Mouse (Mus musculus): ENCODE data around the gene Gm10273. TPM values are rescaled to one million over a fixed set of nuclear protein-coding genes. Genes with fewer than 3 reads are reported as not detected.

Gene Gm10273
- polyA plus RNA-seq, 1 experiment from 2014 or later = 12.1 TPM

GRCm38 (mm10) chr10:59430701-59431218 lies 35.3 kb downstream of the Gm10273 start:
- ATAC-seq (ENCODE audit: low read depth) (peak; percentile 72), DNase-seq (peak; percentile 18)
- no peak overlapping the region for H3K9ac ChIP-seq
- no peak overlapping the region for H3K27ac ChIP-seq
- H3K36me3 ChIP-seq = no peaks in the 10 kb centered on the region
- no peaks in the 10 kb centered on the region for H3K9me3 ChIP-seq (replicated peaks)
- H3K4me2 ChIP-seq = no peak overlapping the region
- no peak overlapping the region for H3K4me3 ChIP-seq (replicated peaks)
- H3K4me1 ChIP-seq (replicated peaks) = peaks cover 10% of the 10 kb centered on the region
- no peaks in the 10 kb centered on the region for H3K27me3 ChIP-seq
- 6% methylated on average over 6 of the region's 6 CpGs for WGBS (ENCODE audit: insufficient replicate concordance)

GRCm38 (mm10) chr10:59435746-59436145 lies 40.3 kb downstream of the Gm10273 start:
- H3K9me3 ChIP-seq (replicated peaks) = no peaks in the 10 kb centered on the region
- no peak overlapping the region for H3K4me2 ChIP-seq
- H3K27me3 ChIP-seq = no peaks in the 10 kb centered on the region
- H3K36me3 ChIP-seq = no peaks in the 10 kb centered on the region
- no peak overlapping the region for H3K27ac ChIP-seq
- H3K4me3 ChIP-seq (replicated peaks) = no peak overlapping the region
- 84% methylated on average over 18 of the region's 18 CpGs for WGBS (ENCODE audit: insufficient replicate concordance)
- H3K9ac ChIP-seq = no peak overlapping the region
- ATAC-seq (ENCODE audit: low read depth) (no peak), DNase-seq (no peak)
- peaks cover 8% of the 10 kb centered on the region for H3K4me1 ChIP-seq (replicated peaks)

GRCm38 (mm10) chr10:59438651-59439050 lies 43.2 kb downstream of the Gm10273 start:
- ATAC-seq (ENCODE audit: low read depth) (no peak), DNase-seq (no peak)
- Histone ChIP-seq H3K27me3 (no peaks in the 10 kb centered on the region), H3K9ac (no peak overlapping the region), H3K36me3 (no peaks in the 10 kb centered on the region), H3K4me1 (replicated peaks) (peaks cover 9% of the 10 kb centered on the region; the same call in 1 of the 2 replicates), H3K27ac (no peak overlapping the region), H3K4me3 (replicated peaks) (no peak overlapping the region), H3K9me3 (replicated peaks) (no peaks in the 10 kb centered on the region), H3K4me2 (no peak overlapping the region)
- WGBS (ENCODE audit: insufficient replicate concordance) = 82% methylated on average over 12 of the region's 12 CpGs

- Histone ChIP-seq H3K27ac (no peak overlapping the region), H3K4me3 (replicated peaks) (no peak overlapping the region), H3K36me3 (no peaks in the 10 kb centered on the region), H3K4me2 (no peak overlapping the region), H3K4me1 (replicated peaks) (peaks cover 18% of the 10 kb centered on the region), H3K9ac (no peak overlapping the region), H3K9me3 (replicated peaks) (no peaks in the 10 kb centered on the region), H3K27me3 (no peaks in the 10 kb centered on the region)
- WGBS (ENCODE audit: insufficient replicate concordance) = 50% methylated on average over 5 of the region's 5 CpGs
- no peak for ATAC-seq (ENCODE audit: low read depth)
- no peak for DNase-seq
Measured at GRCm38 (mm10) chr10:59439508-59439931, 44.1 kb downstream of the Gm10273 start.

GRCm38 (mm10) chr10:59440177-59440576 lies 44.7 kb downstream of the Gm10273 start:
- H3K27ac ChIP-seq = no peak overlapping the region; the same call in 1 of the 2 replicates
- ATAC-seq (ENCODE audit: low read depth) = no peak
- H3K9me3 ChIP-seq (replicated peaks) = no peaks in the 10 kb centered on the region
- DNase-seq = no peak
- H3K36me3 ChIP-seq = no peaks in the 10 kb centered on the region
- H3K9ac ChIP-seq = no peak overlapping the region
- H3K4me3 ChIP-seq (replicated peaks) = peak overlapping the region; percentile 19
- 34% methylated on average over 6 of the region's 6 CpGs for WGBS (ENCODE audit: insufficient replicate concordance)
- H3K4me1 ChIP-seq (replicated peaks) = peaks cover 23% of the 10 kb centered on the region
- no peaks in the 10 kb centered on the region for H3K27me3 ChIP-seq
- no peak overlapping the region for H3K4me2 ChIP-seq

- 0 out of 2 replicates have a peak, but pooled peaks have one; percentile 20 for ATAC-seq (ENCODE audit: low read depth)
Measured at GRCm38 (mm10) chr10:59441735-59442134, 46.3 kb downstream of the Gm10273 start, which contains the start of gene Oit3. Oit3 (minus strand) TSS chr10:59441778.

GRCm38 (mm10) chr10:59443212-59443611 lies 47.8 kb downstream of the Gm10273 start:
- ATAC-seq (ENCODE audit: low read depth) = peak; percentile 26; the same call in 1 of the 2 replicates
- H3K4me2 ChIP-seq = no peak overlapping the region

More at GRCm38 (mm10) chr10:59441735-59442134, 46.3 kb downstream of the Gm10273 start, which contains the start of gene Oit3:
- Histone ChIP-seq H3K9me3 (replicated peaks) (no peaks in the 10 kb centered on the region), H3K36me3 (no peaks in the 10 kb centered on the region), H3K4me1 (replicated peaks) (peaks cover 23% of the 10 kb centered on the region), H3K27me3 (no peaks in the 10 kb centered on the region), H3K9ac (no peak within 1 kb of the TSS), H3K27ac (no peak within 1 kb of the TSS), H3K4me2 (no peak within 1 kb of the TSS), H3K4me3 (replicated peaks) (peak within 1 kb of the TSS; percentile 19; the same call in 1 of the 2 replicates)
- no peak for DNase-seq
- WGBS (ENCODE audit: insufficient replicate concordance) = 50% methylated on average over 11 of the region's 11 CpGs

GRCm38 (mm10) chr10:59444106-59444505 lies 48.7 kb downstream of the Gm10273 start:
- no peak for ATAC-seq (ENCODE audit: low read depth)
- DNase-seq = no peak
- 26% methylated on average over 3 of the region's 3 CpGs for WGBS (ENCODE audit: insufficient replicate concordance)
- no peaks in the 10 kb centered on the region for H3K27me3 ChIP-seq
- H3K9me3 ChIP-seq (replicated peaks) = no peaks in the 10 kb centered on the region
- H3K36me3 ChIP-seq = no peaks in the 10 kb centered on the region
- H3K4me2 ChIP-seq = no peak overlapping the region
- no peak overlapping the region for H3K9ac ChIP-seq
- H3K4me3 ChIP-seq (replicated peaks) = no peak overlapping the region
- peaks cover 23% of the 10 kb centered on the region for H3K4me1 ChIP-seq (replicated peaks)
- no peak overlapping the region for H3K27ac ChIP-seq

More at GRCm38 (mm10) chr10:59443212-59443611, 47.8 kb downstream of the Gm10273 start:
- Histone ChIP-seq H3K4me3 (replicated peaks) (no peak overlapping the region), H3K27ac (no peak overlapping the region), H3K4me1 (replicated peaks) (peaks cover 23% of the 10 kb centered on the region), H3K27me3 (no peaks in the 10 kb centered on the region), H3K9ac (no peak overlapping the region), H3K36me3 (no peaks in the 10 kb centered on the region), H3K9me3 (replicated peaks) (no peaks in the 10 kb centered on the region)
- WGBS (ENCODE audit: insufficient replicate concordance) = 9% methylated on average over 7 of the region's 7 CpGs
- DNase-seq = no peak

- Histone ChIP-seq H3K4me3 (replicated peaks) (no peak overlapping the region), H3K36me3 (no peaks in the 10 kb centered on the region), H3K27me3 (no peaks in the 10 kb centered on the region), H3K9ac (no peak overlapping the region), H3K9me3 (replicated peaks) (no peaks in the 10 kb centered on the region), H3K27ac (no peak overlapping the region), H3K4me2 (no peak overlapping the region), H3K4me1 (replicated peaks) (peaks cover 23% of the 10 kb centered on the region)
- 34% methylated on average over 8 of the region's 8 CpGs for WGBS (ENCODE audit: insufficient replicate concordance)
- no peak for DNase-seq
- no peak for ATAC-seq (ENCODE audit: low read depth)
Measured at GRCm38 (mm10) chr10:59444635-59445034, 49.2 kb downstream of the Gm10273 start.

Other genes starting within 250 kb of the Gm10273 start
- gene Sept10, start 173.8 kb upstream of the Gm10273 start, polyA plus RNA-seq (2015; fragmentation: Nextera tagmentation; extraction: Ambion mirVana) = 11.5 and 14.3 TPM in 2 replicates
- 1.5 and 2.1 TPM in 2 replicates for gene Sowahc, start 173.7 kb upstream of the Gm10273 start, polyA plus RNA-seq (2015; fragmentation: Nextera tagmentation; extraction: Ambion mirVana)
- gene P4ha1, start 72.3 kb upstream of the Gm10273 start, polyA plus RNA-seq (2015; fragmentation: Nextera tagmentation; extraction: Ambion mirVana) = 13.9 and 16.9 TPM in 2 replicates
- gene Pla2g12b, start 8.0 kb downstream of the Gm10273 start, polyA plus RNA-seq (2015; fragmentation: Nextera tagmentation; extraction: Ambion mirVana) = 45.4 and 51.5 TPM in 2 replicates
- gene Oit3, start 46.1 kb downstream of the Gm10273 start, polyA plus RNA-seq (2015; fragmentation: Nextera tagmentation; extraction: Ambion mirVana) = 22.1 and 23.5 TPM in 2 replicates
- not detected in 2 replicates for gene Gm10322, start 220.4 kb downstream of the Gm10273 start, polyA plus RNA-seq (2015; fragmentation: Nextera tagmentation; extraction: Ambion mirVana)
- gene Mcu, start 221.1 kb downstream of the Gm10273 start, polyA plus RNA-seq (2015; fragmentation: Nextera tagmentation; extraction: Ambion mirVana) = 10.6 and 13.6 TPM in 2 replicates